Comparison of ENCODE assay signal across 20 mouse cellular contexts in the genomic region with DNA sequence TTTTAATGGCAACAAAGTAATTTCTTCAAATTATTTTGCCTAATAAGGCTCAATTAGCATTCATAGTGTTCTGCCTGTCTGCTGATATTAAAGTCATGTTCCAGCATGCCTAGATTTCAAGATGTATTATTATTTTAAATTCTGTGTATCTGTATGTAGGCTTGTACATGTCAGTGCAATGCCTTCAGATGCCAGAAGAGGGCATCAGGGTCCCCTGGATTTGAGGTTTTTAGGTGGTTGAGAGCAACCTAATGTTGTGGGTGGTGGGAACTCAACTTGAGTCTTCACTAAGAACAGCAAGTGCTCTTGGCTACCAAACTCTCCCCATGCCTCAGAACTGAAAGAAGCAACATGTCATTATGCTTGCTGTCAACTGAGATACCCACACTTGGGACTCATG. TPM values are rescaled to one million over a fixed set of nuclear protein-coding genes. Genes with fewer than 3 reads are reported as not detected.
DNase-seq lines count a peak whose midpoint lies in the region; TF ChIP-seq lines count a peak whose summit lies in the region.
"Had no signal": no experiment of that assay in that cellular context is flagged by ENCODE, and none has a peak within 500 bp of the region (broad histone marks: within the 10 kb centered on the region; RNA-seq: fewer than 3 reads in every experiment).

No protein-coding gene starts in this region.

- H3K4me1 ChIP-seq in E14TG2a.4 (replicated peaks; ENCODE audit: low read depth, low read length), result no peaks in the 10 kb centered on the region
- H3K4me1 ChIP-seq in ES-E14 (ENCODE audit: control insufficient read depth in 2 of 2, insufficient read depth in 2 of 2, low read length in 2 of 2, poor library complexity in 1 of 2), result no peaks in the 10 kb centered on the region
- H3K4me1 ChIP-seq: embryonic facial prominence, embryonic 10.5 days; embryonic facial prominence, embryonic 12.5 days; forebrain, embryonic 13.5 days; forebrain, embryonic 15.5 days had no signal

- no peak overlapping the region for H3K9ac ChIP-seq in ES-E14 (ENCODE audit: insufficient read depth, low read depth, low read length, poor library complexity, severe bottlenecking)
- H3K9ac ChIP-seq: embryonic facial prominence, embryonic 12.5 days; forebrain, embryonic 13.5 days; forebrain, embryonic 15.5 days; forebrain, postnatal 0 days had no signal

- DNase-seq in ES-E14 (ENCODE audit: low read depth, low spot score), result no peak
- DNase-seq in ZHBTc4 (ENCODE audit: low read depth, low spot score), result peak; percentile 67
- DNase-seq in urinary bladder, postnatal 10 days (ENCODE audit: low spot score), result no peak
- no peak for DNase-seq in B cell, adult 2 months
- DNase-seq: adrenal gland, adult 8-10 months; adrenal gland, postnatal 14 days; adrenal gland, postnatal 36 days; cerebellum, adult 11-12 months; cerebellum, adult 2 months; cerebellum, adult 9-10 months; cerebellum, postnatal 10 days; cerebellum, postnatal 25 days; forebrain, postnatal 0 days had no signal

- H3K36me3 ChIP-seq in E14TG2a.4 (ENCODE audit: insufficient read depth, low read length), result no peaks in the 10 kb centered on the region
- H3K36me3 ChIP-seq in ES-E14 (ENCODE audit: control insufficient read depth, insufficient read depth, low read length, poor library complexity, severe bottlenecking), result no peaks in the 10 kb centered on the region
- H3K36me3 ChIP-seq: embryonic facial prominence, embryonic 10.5 days; embryonic facial prominence, embryonic 12.5 days; forebrain, embryonic 15.5 days; G1E had no signal

- TF ChIP-seq CTCF in E14TG2a.4 (conservative IDR thresholded peaks at IDR 0.05; ENCODE audit: low read length), result peak; percentile 80

- H3K27me3 ChIP-seq in E14TG2a.4 (ENCODE audit: insufficient read depth, low read length), result no peaks in the 10 kb centered on the region
- H3K27me3 ChIP-seq: embryonic facial prominence, embryonic 12.5 days; forebrain, embryonic 13.5 days; forebrain, embryonic 15.5 days had no signal

- H3K9me3 ChIP-seq in E14TG2a.4 (ENCODE audit: low read length) (no peaks in the 10 kb centered on the region), ES-E14 (ENCODE audit: control insufficient read depth, insufficient read depth, low read depth, low read length) (no peaks in the 10 kb centered on the region)
- H3K9me3 ChIP-seq: embryonic facial prominence, embryonic 12.5 days; forebrain, embryonic 15.5 days; G1E had no signal

- no peak overlapping the region for H3K27ac ChIP-seq in ES-E14 (ENCODE audit: insufficient read depth, low read depth, low read length, poor library complexity, severe bottlenecking)
- H3K27ac ChIP-seq: embryonic facial prominence, embryonic 10.5 days; embryonic facial prominence, embryonic 12.5 days; forebrain, embryonic 13.5 days; forebrain, embryonic 15.5 days had no signal

- H3K4me3 ChIP-seq in E14TG2a.4 (replicated peaks; ENCODE audit: low read length) (no peak overlapping the region), ES-E14 (ENCODE audit: insufficient read depth in 1 of 2, low read depth in 1 of 2, low read length in 2 of 2, poor library complexity in 1 of 2, severe bottlenecking in 1 of 2) (no peak overlapping the region)
- H3K4me3 ChIP-seq: embryonic facial prominence, embryonic 10.5 days; embryonic facial prominence, embryonic 12.5 days; forebrain, embryonic 13.5 days; forebrain, embryonic 15.5 days had no signal

- in situ Hi-C loops in ES-E14 (cut with MboI; ENCODE audit: low sequenced_read_pairs in 2 of 2, unreplicated experiment in 2 of 2), result no loop called here

TF ChIP-seq in ES-E14, 5 proteins besides CTCF, POLR2A, EP300 and RAD21:
- TF ChIP-seq CHD2 (IDR thresholded peaks at IDR 0.05; ENCODE audit: low read depth, low read length) (no peak), ZC3H11A (IDR thresholded peaks at IDR 0.05; ENCODE audit: borderline replicate concordance, low read depth, low read length) (0 out of 2 replicates have a peak, but pooled peaks have one; percentile 30)

RNA-seq across cellular contexts. Expression of gene Aurkc, which starts 32.3 kb away (rescaled TPM):
- 8.4 and 9.8 TPM in 2 replicates for total RNA-seq in ES-E14 (2012; rRNA removed)
- total RNA-seq: adrenal gland, adult 18-20 months; adrenal gland, adult 8-10 months; adrenal gland, postnatal 14 days; adrenal gland, postnatal 36 days; forebrain, postnatal 0 days; G1E had no signal
